Mouse (Mus musculus) bone marrow, adult 2 months (tissue): ENCODE results near the gene Capn1.

ENCODE experiments used
- CTCF ChIP-seq: fragments of 200-500 bp; IDR thresholded peaks from 2 replicates; pipeline ENCODE4 v1.5.1; 2011; ENCODE audit warnings: low read length, control low read depth; ENCODE audit not compliant: control insufficient read depth, insufficient read depth
- POLR2A ChIP-seq: fragments of 200-500 bp; IDR thresholded peaks from 2 replicates; pipeline ENCODE4 v1.6.1; 2011; ENCODE audit warnings: low read depth, mild to moderate bottlenecking, control low read depth, low read length, borderline replicate concordance; ENCODE audit not compliant: control insufficient read depth

GRCm38 (mm10) chr19:6018142-6019089 lies 2.7 kb upstream of the Capn1 start:
- TF ChIP-seq CTCF (peak; percentile 96), POLR2A (no peak)
